Mouse (Mus musculus) MEL-GATA-1-ER (cell line): Measurements from ENCODE around the gene 4932411N23Rik.
"Not testable (repeated sequence)": the region's sequence is repeated elsewhere in the genome, so short reads cannot be mapped to it uniquely, and the experiment has no call there.

ENCODE experiments used
- DNase-seq: peaks from one replicate; pipeline ENCODE4 v3.0.0-alpha.2; 2012; ENCODE audit warnings: low read depth; ENCODE audit errors: extremely low read depth

Gene 4932411N23Rik

DNA sequence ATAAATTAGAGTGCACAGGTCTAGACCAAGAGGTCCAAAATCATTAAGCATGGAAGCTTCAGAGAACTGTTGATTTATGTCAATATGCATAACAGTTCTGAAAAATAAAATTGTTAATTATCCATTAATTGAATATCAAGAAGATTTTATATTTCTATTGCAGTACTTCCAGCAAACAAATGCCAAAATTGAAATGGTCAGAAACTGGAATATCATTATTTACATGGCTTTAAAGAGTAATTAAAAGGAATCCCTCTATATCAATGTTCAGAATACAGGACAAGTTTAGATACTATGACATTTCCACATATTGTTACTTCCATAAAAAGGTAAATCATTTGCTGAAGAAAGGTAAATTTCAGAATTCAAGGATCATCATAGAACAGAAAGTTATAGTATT lies at the start of gene 4932411N23Rik:
4932411N23Rik (minus strand) TSS at position 101 of the 400 bp plus-strand sequence.
- no peak for DNase-seq

DNA sequence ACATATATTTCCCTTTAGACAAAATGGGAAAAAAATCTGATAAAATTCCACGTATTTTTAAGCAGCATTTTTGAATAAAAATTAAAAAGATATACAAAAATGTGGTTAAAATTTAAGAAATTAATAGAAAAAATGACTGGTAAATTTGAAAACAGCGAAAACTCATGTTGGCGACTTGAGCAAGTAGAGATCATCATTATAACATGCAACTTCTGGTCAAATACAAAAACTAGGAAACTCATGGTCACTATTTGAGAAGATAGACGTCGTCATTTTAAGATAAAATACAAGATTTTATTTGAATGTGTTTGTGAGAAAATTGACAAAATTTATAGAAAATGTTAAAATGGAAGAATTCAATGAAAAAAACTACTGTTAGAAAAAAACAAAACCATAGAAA lies 35.8 kb downstream of the 4932411N23Rik start:
- DNase-seq: no peak

DNA sequence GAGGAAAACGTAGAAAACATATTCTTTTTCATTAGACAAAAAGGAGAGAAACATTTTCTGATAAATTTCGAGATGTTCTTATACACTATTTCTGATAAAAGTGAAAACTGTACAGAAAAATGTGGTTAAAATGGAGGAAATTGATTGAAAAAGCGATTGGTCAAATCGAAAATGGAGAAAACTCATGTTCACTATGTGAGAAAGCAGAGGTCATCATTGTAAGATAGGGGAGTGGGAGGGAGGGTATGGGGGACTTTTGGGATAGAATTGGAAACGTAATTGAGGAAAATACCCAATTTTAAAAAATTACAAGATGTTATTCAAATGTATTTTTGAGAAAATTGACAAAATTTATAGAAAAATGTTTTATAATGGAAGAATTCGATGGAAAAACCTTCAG lies 38.0 kb downstream of the 4932411N23Rik start:
- DNase-seq: not testable (repeated sequence)

DNA sequence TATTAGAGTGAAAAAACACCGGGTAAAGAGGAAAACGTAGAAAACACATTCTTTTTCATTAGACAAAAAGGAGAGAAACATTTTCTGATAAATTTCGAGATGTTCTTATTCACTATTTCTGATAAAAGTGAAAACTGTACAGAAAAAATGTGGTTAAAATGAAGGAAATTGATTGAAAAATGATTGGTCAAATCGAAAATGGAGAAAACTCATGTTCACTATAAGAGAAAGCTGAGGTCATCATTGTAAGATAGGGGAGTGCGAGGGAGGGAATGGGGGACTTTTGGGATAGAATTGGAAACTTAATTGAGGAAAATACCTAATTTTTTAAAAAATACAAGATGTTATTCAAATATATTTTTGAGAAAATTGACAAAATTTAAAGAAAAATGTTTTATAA lies 40.8 kb downstream of the 4932411N23Rik start:
- not testable (repeated sequence) for DNase-seq

DNA sequence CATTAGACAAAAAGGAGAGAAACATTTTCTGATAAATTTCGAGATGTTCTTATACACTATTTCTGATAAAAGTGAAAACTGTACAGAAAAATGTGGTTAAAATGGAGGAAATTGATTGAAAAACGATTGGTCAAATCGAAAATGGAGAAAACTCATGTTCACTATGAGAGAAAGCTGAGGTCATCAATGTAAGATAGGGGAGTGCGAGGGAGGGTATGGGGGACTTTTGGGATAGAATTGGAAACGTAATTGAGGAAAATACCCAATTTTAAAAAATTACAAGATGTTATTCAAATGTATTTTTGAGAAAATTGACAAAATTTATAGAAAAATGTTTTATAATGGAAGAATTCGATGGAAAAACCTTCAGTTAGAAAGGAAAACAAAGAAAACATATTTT lies 42.2 kb downstream of the 4932411N23Rik start:
- DNase-seq: not testable (repeated sequence)
